Mouse (Mus musculus) heart, postnatal 0 days (tissue): Measurements from ENCODE around the gene Helz. TPM values are rescaled to one million over a fixed set of nuclear protein-coding genes. Genes with fewer than 3 reads are reported as not detected.
A peak's percentile ranks its signal among the peaks of the same experiment; 100 is the strongest.

Experiments
- ATAC-seq: fragments of 200-750 bp; cut with Nextera tagmentation; 2 replicates; pipeline ENCODE4 v1.8.0; 2017; ENCODE audit warnings: low read depth, moderate number of reproducible peaks, moderate library complexity; ENCODE audit not compliant: insufficient read depth
- DNase-seq: peaks from one replicate; pipeline ENCODE4 v3.0.0-alpha.2; 2016; ENCODE audit warnings: low spot score
- H3K27ac ChIP-seq: fragments of 300-500 bp; sonication (generic); 2 replicates; pipeline ENCODE4 v1.5.1; 2014; ENCODE audit warnings: low read depth, mild to moderate bottlenecking
- H3K27me3 ChIP-seq: fragments of 300-500 bp; sonication (generic); 2 replicates; pipeline ENCODE4 v1.6.1; 2014; ENCODE audit warnings: low read length, mixed read lengths; ENCODE audit not compliant: control insufficient read depth, insufficient read depth
- H3K36me3 ChIP-seq: fragments of 300-500 bp; sonication (generic); replicated peaks from 2 replicates; pipeline ENCODE4 v1.6.1; 2014; ENCODE audit warnings: low read length, mixed read lengths; ENCODE audit not compliant: control insufficient read depth, insufficient read depth
- H3K4me1 ChIP-seq: fragments of 300-500 bp; sonication (generic); 2 replicates; pipeline ENCODE4 v1.6.1; 2014; ENCODE audit warnings: antibody characterized with exemption; ENCODE audit not compliant: control insufficient read depth, insufficient read depth
- H3K4me2 ChIP-seq: fragments of 300-500 bp; sonication (generic); 2 replicates; pipeline ENCODE4 v1.6.1; 2014; ENCODE audit warnings: low read depth, mild to moderate bottlenecking, low read length, moderate library complexity
- H3K4me3 ChIP-seq: fragments of 300-500 bp; sonication (generic); 2 replicates; pipeline ENCODE4 v1.5.1; 2014; ENCODE audit warnings: low read depth, low read length
- H3K9ac ChIP-seq: fragments of 300-500 bp; sonication (generic); replicated peaks from 2 replicates; pipeline ENCODE4 v1.6.1; 2014; ENCODE audit warnings: low read depth, low read length, mixed read lengths
- H3K9me3 ChIP-seq: fragments of 300-500 bp; sonication (generic); replicated peaks from 2 replicates; pipeline ENCODE4 v1.6.1; 2016; ENCODE audit warnings: low read length; ENCODE audit not compliant: control insufficient read depth
- CTCF ChIP-seq: IDR thresholded peaks from 2 replicates; pipeline ENCODE4 v1.5.1; 2016; ENCODE audit warnings: antibody characterized with exemption, control low read depth, low read depth
- EP300 ChIP-seq: IDR thresholded peaks from 2 replicates; pipeline ENCODE4 v1.6.1; 2016; ENCODE audit warnings: antibody characterized with exemption, low read depth
- WGBS: fragments of 180-500 bp; shearing (Covaris S2); extraction: QIAGEN DNeasy Blood & Tissue Kit; methylation state at CpG from one replicate; pipeline ENCODE4 v1.1.7; 2014; 5-methylcytosine and 5-hydroxymethylcytosine counted together
- polyA plus RNA-seq: library from polyadenylated mRNA; unstranded; fragments of >200 nt; fragmentation: Nextera tagmentation; extraction: Ambion mirVana; gene quantifications from 2 replicates; pipeline ENCODE4 v1.2.1, GENCODE M21; 2015
- total RNA-seq: library from RNA; depleted of rRNA; stranded (reverse); fragments of >200 nt; gene quantifications from 2 replicates; pipeline ENCODE4 v1.2.3, GENCODE M21; 2014; ENCODE audit warnings: low replicate concordance

Gene Helz
- total and polyA plus RNA-seq, 2 experiments from 2014 or later, result 7.3 to 10.8 TPM

- H3K27me3 ChIP-seq, result no peaks in the 10 kb centered on the region
- H3K9ac ChIP-seq, result no peak overlapping the region
- no peak overlapping the region for H3K4me2 ChIP-seq
- no peak for DNase-seq
- WGBS, result 52% methylated on average over 1 of the region's 1 CpGs
- no peaks in the 10 kb centered on the region for H3K4me1 ChIP-seq
- H3K9me3 ChIP-seq, result no peaks in the 10 kb centered on the region
- H3K4me3 ChIP-seq, result no peak overlapping the region
- H3K27ac ChIP-seq, result no peak overlapping the region
- TF ChIP-seq CTCF (no peak), EP300 (no peak)
- H3K36me3 ChIP-seq, result no peaks in the 10 kb centered on the region
- no peak for ATAC-seq
Measured at GRCm38 (mm10) chr11:107521153-107521552, 26.6 kb upstream of the Helz start.

GRCm38 (mm10) chr11:107524966-107525365 is 22.8 kb upstream of the Helz start:
- Histone ChIP-seq H3K4me3 (no peak overlapping the region), H3K4me2 (no peak overlapping the region), H3K9ac (no peak overlapping the region), H3K27me3 (no peaks in the 10 kb centered on the region), H3K27ac (no peak overlapping the region), H3K36me3 (no peaks in the 10 kb centered on the region), H3K9me3 (no peaks in the 10 kb centered on the region), H3K4me1 (no peaks in the 10 kb centered on the region)
- no peak for ATAC-seq
- TF ChIP-seq EP300 (no peak), CTCF (no peak)
- 40% methylated on average over 1 of the region's 1 CpGs for WGBS
- no peak for DNase-seq

GRCm38 (mm10) chr11:107527632-107528031 is 20.1 kb upstream of the Helz start:
- Histone ChIP-seq H3K4me1 (no peaks in the 10 kb centered on the region), H3K9me3 (no peaks in the 10 kb centered on the region), H3K4me2 (no peak overlapping the region), H3K27ac (no peak overlapping the region), H3K4me3 (no peak overlapping the region), H3K27me3 (no peaks in the 10 kb centered on the region), H3K36me3 (no peaks in the 10 kb centered on the region), H3K9ac (no peak overlapping the region)
- 76% methylated on average over 3 of the region's 3 CpGs for WGBS
- ATAC-seq (no peak), DNase-seq (no peak)
- TF ChIP-seq EP300, result no peak

GRCm38 (mm10) chr11:107529320-107529719 is 18.4 kb upstream of the Helz start:
- TF ChIP-seq EP300 (no peak), CTCF (no peak; the same call in 1 of the 2 replicates)
- peak; percentile 38 for DNase-seq
- H3K27ac ChIP-seq, result peak overlapping the region; percentile 64
- peak; percentile 84 for ATAC-seq
- H3K4me3 ChIP-seq, result no peak overlapping the region
- H3K9ac ChIP-seq, result no peak overlapping the region
- H3K4me1 ChIP-seq, result no peaks in the 10 kb centered on the region
- H3K9me3 ChIP-seq, result no peaks in the 10 kb centered on the region
- no peaks in the 10 kb centered on the region for H3K36me3 ChIP-seq
- H3K4me2 ChIP-seq, result no peak overlapping the region
- no peaks in the 10 kb centered on the region for H3K27me3 ChIP-seq
- 30% methylated on average over 8 of the region's 8 CpGs for WGBS

GRCm38 (mm10) chr11:107531445-107531844 is 16.3 kb upstream of the Helz start:
- H3K36me3 ChIP-seq, result no peaks in the 10 kb centered on the region
- TF ChIP-seq CTCF (no peak), EP300 (no peak)
- H3K4me2 ChIP-seq, result no peak overlapping the region
- no peaks in the 10 kb centered on the region for H3K27me3 ChIP-seq
- WGBS, result 59% methylated on average over 4 of the region's 4 CpGs
- no peaks in the 10 kb centered on the region for H3K4me1 ChIP-seq
- no peaks in the 10 kb centered on the region for H3K9me3 ChIP-seq
- H3K4me3 ChIP-seq, result no peak overlapping the region
- DNase-seq, result no peak
- H3K9ac ChIP-seq, result no peak overlapping the region
- no peak for ATAC-seq
- H3K27ac ChIP-seq, result no peak overlapping the region

GRCm38 (mm10) chr11:107532271-107532670 is 15.5 kb upstream of the Helz start:
- no peak overlapping the region for H3K27ac ChIP-seq
- H3K9ac ChIP-seq, result no peak overlapping the region
- H3K9me3 ChIP-seq, result no peaks in the 10 kb centered on the region
- no peak overlapping the region for H3K4me3 ChIP-seq
- 40% methylated on average over 4 of the region's 5 CpGs for WGBS
- no peak for ATAC-seq
- TF ChIP-seq EP300, result no peak
- no peak for TF ChIP-seq CTCF
- H3K4me2 ChIP-seq, result no peak overlapping the region
- no peaks in the 10 kb centered on the region for H3K4me1 ChIP-seq
- no peaks in the 10 kb centered on the region for H3K27me3 ChIP-seq
- no peak for DNase-seq
- no peaks in the 10 kb centered on the region for H3K36me3 ChIP-seq
